Mouse (Mus musculus): ENCODE data around the gene Fbxw28. TPM values are rescaled to one million over a fixed set of nuclear protein-coding genes. Genes with fewer than 3 reads are reported as not detected.
"Not testable (repeated sequence)": the region's sequence is repeated elsewhere in the genome, so short reads cannot be mapped to it uniquely, and the experiment has no call there.

Fbxw28 gene
- total RNA-seq (2018; cell fraction: chromatin; rRNA removed) = not detected
- not detected for total RNA-seq (2018; cell fraction: cytosol; rRNA removed)
- not detected for total RNA-seq (2018; cell fraction: nucleus; rRNA removed)
- not detected in 3 replicates for polyA plus RNA-seq (2018)

GRCm38 (mm10) chr9:109339559-109339958, at the start of gene Fbxw28:
Gene Fbxw28, minus strand, starts transcription at chr9:109339659.
- no CpG with 5 or more reads among the region's 1 CpGs for WGBS (ENCODE audit: missing documents)
- not testable (repeated sequence) for H3K4me3 ChIP-seq (ENCODE audit: inconsistent target); H3K36me3 ChIP-seq (ENCODE audit: inconsistent target); H3K27ac ChIP-seq; H3K79me2 ChIP-seq (ENCODE audit: inconsistent target)

GRCm38 (mm10) chr9:109287576-109287975, 51.9 kb downstream of the Fbxw28 start, which contains the start of gene Fbxw14:
Gene Fbxw14, minus strand, starts transcription at chr9:109287676.
- WGBS (ENCODE audit: missing documents) = no CpG with 5 or more reads among the region's 1 CpGs
- H3K36me3 ChIP-seq (ENCODE audit: inconsistent target) = not testable (repeated sequence)

More at GRCm38 (mm10) chr9:109287576-109287975, 51.9 kb downstream of the Fbxw28 start, which contains the start of gene Fbxw14:
- not testable (repeated sequence) for H3K79me2 ChIP-seq (ENCODE audit: inconsistent target); H3K4me3 ChIP-seq (ENCODE audit: inconsistent target); H3K27ac ChIP-seq

Other genes with a start within 250 kb of the Fbxw28 start
- not detected in 3 replicates for gene Plxnb1, start 244.3 kb downstream of the Fbxw28 start, polyA plus RNA-seq (2018)
- not detected in 3 replicates for gene Fbxw21, start 177.6 kb downstream of the Fbxw28 start, polyA plus RNA-seq (2018)
- gene Fbxw13, start 143.7 kb downstream of the Fbxw28 start, polyA plus RNA-seq (2018) = not detected in 3 replicates
- not detected in 3 replicates for gene Fbxw20, start 104.9 kb downstream of the Fbxw28 start, polyA plus RNA-seq (2018)
- not detected in 3 replicates for gene Fbxw14, start 52.0 kb downstream of the Fbxw28 start, polyA plus RNA-seq (2018)
- gene Fbxw22, start 64.6 kb upstream of the Fbxw28 start, polyA plus RNA-seq (2018) = not detected in 3 replicates
- not detected in 3 replicates for gene Fbxw16, start 109.5 kb upstream of the Fbxw28 start, polyA plus RNA-seq (2018)
- gene Fbxw19, start 156.2 kb upstream of the Fbxw28 start, polyA plus RNA-seq (2018) = not detected in 3 replicates
- not detected in 3 replicates for gene Fbxw15, start 228.6 kb upstream of the Fbxw28 start, polyA plus RNA-seq (2018)

Data from macrophage (primary cell).